Mouse (Mus musculus) kidney, postnatal 25 days (tissue): ENCODE measurements around the gene Mad1l1.

Source experiments
- DNase-seq, 2 experiments: peaks; one replicate each; pipeline ENCODE4 v3.0.0; 2021; ENCODE audit warnings: mixed read lengths in 2 of 2

Gene Mad1l1

DNA sequence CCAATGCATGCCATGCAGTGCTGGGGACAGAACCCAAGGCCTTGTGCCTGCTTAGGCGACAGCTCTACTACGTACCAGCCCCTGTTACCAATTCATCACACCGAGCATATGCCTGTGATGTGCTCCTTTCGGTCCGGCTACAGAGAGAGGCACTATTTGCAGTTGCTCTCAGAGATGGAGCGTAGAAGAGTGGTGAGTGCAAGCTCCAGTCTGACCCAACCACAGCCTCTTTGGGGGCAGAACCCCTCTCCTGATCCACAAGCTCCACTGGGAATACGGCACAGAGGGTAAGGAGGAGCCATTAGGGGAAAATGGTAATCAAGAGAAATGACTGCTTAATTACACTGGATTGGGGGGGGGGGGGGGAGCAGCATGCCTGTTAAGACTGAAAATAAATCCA is 193.4 kb downstream of the Mad1l1 start:
- DNase-seq = no peak

DNA sequence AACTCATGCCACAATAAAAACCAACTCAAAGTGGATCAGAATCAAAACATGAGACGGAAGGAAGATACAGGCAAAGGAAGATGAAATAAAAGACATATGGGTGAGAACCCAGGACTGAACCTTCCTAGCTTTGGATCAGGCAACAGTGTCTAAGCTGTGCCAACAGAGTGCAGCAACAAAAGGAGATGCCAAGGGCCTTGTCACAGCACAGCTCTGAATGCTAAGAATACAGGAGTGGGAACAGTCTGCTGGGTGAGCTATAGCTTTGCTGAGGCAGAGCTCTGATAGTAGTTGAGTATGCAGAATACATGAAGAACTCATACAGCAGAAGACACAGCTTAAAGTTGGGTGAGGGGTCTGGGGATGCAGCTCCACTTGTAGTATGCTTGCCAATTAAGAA is 196.7 kb downstream of the Mad1l1 start:
- no peak for DNase-seq

DNA sequence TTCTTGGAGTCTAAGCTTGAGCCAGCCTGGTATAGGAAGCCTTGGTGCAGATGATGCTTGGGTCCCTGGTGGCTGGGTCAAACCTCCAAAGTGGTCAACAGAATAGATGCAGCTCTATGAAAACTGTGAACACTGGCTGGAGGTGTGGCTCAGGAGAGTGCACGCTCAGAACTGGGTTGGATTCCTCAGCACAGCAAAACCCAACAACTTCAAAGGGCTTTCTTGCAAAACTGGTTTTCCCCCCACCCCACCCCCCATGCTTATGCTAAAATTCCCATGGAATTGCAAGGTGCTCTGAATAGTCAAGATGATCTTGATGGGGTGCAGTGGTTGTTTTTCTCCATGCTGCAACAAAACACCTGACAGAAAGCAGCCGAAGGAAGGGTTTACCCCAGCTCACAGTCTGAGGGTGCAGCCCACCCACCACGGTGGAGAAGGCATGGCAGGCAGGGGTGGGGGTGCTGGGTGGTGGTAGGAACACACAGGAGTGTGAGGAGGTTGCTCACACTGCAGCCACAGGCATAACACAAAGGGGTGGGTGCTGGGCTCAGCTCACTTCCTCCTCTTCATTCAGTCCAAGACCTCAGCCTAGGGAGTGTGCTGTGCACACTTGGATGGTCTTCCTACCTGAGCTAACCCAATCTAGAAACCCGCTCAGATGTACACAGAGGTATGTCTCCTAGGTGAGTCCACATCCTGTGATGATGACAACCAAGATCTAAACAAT is 197.5 kb downstream of the Mad1l1 start:
- no peak for DNase-seq

DNA sequence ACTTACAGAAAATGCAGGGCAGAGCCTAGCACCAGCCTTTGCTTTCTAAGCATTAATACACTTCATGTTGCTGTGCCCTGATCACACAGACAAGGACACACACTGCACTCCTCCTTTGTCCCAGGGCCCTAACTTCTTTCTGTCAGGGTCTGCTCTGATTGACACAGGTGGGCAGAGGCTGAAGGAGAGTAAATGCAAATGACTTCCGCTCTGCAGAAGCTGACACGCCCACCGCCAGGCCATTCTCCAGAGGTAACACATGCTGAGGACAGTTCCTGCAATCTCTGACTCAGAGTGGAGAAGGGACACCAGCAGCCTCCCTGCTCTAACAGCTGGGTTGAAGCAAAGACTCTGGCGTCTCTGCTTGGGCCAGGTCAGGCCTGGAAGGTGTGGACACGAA is 198.2 kb downstream of the Mad1l1 start:
- no peak for DNase-seq

DNA sequence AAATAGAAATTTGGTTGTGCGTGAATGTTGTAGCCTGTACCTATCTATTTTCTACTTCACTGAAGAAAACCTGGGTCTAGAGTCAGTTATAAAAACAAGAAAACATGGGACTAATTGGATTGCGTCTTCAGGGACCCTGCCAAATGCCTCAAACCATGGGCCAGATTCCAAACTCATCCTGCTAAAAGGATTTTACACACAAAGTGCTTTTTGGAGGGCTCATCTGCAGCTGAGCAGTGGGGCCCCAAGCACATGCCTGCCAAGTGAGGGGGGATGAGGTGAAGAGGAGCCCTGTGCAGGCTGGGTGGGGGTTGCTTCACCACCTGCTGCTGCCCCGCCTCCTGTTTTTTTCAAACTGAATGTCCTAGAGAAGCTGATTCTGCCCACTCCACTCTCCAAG is 199.4 kb downstream of the Mad1l1 start:
- DNase-seq = no peak

DNA sequence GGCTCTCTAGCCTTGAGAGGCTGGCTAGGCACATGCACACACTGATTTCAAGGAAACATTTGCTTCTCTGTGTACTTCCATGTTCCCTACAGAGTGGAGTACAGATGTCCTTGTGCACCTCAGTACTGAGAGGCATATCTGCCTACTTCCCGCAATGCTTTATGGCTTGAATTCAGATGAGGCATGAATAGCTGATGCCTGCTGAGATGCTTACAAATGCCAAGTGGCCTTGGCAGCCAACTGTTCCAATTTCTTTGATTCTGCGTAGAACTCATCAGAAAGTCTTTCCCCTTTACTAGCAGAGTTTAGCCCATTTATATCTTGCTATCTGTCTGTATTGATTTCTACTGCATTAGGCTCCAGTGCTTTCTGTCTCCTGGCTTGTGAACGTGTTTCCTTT is 202.4 kb downstream of the Mad1l1 start:
- no peak for DNase-seq

DNA sequence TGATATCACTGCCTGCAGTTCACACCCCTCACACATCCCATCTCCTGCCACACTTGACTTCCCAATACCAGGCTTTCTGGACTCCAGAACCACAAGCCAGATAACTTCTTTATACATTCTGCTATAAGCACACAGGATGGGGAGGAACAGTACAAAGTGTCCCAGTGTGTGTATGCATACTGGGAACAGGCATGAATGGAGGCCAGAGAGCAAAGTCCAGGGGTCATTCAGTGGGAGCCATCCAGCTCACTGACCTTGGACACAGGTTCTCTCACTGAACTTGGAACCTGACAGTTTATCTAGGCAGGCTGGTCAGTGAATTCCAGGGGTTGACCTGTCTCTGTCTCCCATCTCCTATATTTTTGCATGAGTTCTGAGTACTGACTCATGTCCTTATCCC is 203.4 kb downstream of the Mad1l1 start:
- peak; percentile 39 to 71 for DNase-seq

DNA sequence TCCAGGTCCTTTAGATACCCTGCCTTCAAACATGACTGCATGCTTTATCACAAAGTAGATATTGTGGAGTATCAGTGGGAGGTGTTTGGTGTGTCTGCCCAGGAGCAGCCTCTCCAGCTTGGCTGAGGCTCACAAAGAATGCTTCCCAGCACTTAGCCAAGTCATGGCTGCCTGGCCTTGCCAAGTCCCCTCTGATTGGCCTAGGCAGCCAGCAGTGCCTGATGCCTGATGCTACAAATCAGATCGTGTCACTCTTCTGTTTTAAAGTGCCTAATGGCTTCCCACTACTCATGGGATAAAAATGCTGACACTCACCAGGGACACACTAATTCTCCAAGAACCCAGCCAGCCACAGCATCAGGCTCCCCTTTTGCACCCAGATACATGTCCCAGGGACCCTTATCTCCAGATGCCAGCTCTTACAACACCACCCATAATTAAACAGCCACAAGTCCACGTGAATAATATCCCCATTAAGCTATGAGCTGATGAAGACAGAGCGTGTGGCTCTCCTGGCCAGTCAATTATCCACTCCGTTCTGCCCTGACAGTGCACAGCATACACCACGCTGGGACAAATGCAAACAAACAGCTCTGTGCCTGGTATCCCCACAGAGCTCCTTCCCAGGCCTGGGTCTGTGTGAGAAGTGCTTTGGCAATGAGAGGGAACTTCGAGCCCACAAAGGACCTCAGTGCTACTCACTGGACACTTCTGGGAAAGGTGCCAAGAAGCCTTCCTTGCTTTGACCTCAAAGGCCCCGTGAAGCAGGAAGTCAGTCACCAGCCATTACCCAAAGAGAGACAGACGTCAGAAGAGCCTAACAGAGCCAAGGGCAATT is 205.7 kb downstream of the Mad1l1 start:
- peak; percentile 83 to 88 for DNase-seq

DNA sequence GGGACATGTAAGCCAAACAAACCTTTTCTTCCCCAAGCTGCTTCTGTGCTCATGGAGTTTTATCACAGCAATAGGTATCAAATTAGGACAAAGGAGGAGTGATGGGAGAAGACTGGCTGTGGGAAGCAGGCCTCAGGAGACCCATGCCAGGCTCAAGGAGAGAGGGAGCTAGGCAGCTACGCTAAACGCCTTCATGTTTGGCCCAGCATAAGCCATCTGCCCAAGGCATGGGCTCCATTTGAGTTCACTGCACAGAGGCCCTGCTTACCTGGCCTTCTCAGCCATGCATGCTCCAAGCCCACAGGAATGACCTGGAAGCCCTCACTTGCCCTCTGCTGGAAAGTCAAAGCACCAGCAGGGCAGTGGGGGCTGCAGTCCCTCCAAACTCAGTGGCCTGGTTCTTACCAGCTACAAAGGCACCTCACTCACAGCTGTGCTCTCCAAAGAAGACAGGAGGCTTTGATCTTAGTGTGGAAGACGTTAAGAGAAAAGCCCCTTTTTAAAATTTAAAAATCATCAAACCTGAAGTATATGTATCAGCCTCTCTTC is 206.8 kb downstream of the Mad1l1 start:
- DNase-seq = no peak

DNA sequence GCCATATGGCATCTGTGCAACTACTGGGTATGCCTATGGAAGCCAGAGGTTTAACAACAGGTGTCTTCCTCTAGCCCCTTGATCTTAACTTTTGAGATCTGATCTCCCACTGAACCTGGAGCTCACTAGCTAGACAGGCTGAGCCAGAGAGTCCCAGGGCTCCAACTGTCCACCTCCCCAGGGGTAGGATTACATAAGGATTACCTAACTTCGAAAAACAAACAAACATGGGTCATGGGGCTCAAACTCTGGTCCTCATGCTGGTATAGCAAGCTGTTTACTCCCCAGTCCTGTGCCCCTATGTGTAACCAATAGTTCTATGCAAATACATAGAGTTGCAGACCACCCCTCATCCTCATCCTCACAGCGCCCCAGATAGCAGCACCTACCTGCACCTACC is 208.1 kb downstream of the Mad1l1 start:
- no peak for DNase-seq

DNA sequence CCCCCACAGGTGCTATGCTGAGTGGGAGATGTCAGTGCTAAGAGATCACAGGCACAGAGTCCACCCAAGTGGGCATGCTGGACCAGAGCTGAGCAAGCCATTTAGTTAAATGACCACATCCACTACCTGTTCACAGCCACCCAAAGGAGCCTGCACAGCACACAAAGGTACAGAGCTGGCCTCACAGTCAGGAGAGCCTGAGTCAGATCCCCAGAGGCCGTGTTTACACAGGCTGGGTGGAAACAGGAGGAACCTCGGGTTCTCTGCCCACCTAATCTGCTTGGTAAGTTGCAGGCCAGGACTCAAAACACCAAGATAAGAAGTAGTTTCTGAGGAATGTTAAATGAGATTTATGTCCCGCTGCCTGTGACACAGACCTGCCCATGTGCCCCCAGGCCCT is 211.3 kb downstream of the Mad1l1 start:
- no peak for DNase-seq

DNA sequence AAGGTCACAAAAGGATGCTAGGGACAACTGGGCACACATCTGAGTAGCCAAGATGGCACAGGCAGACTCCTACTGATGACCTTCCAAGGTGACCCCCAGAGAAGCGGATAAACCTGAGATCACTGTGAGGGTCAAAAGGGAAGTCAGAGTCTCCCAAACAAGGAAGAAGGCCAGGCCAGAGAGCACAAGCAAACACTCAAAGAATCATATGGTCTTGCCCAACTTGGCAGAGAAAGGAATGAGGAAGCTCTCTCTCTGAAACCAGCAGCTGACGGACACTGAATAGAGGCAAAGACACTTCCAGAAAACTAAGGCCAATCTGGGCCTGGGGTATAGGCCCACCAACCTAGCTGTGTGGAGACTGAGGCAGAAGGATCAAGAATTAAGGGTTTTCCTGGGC is 213.4 kb downstream of the Mad1l1 start:
- DNase-seq = no peak

DNA sequence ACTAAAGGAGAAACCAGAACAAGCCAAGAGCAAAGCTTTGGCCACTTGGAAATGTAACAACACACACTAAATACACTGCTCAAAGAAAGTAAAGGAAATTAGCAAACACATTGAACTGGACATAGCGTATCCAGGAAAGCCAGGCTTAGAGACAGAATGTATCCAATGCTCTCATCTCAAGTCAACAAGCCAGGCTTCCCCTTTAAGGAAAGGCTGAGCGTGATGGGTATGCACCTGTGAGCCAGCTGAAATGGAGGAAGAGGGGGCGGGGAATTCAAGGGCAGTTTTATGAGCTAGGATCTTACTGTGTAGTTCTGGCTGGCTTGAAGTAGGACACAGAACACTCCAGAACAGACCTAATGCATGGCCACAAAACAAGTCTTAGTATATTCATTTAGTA is 215.3 kb downstream of the Mad1l1 start:
- no peak for DNase-seq

DNA sequence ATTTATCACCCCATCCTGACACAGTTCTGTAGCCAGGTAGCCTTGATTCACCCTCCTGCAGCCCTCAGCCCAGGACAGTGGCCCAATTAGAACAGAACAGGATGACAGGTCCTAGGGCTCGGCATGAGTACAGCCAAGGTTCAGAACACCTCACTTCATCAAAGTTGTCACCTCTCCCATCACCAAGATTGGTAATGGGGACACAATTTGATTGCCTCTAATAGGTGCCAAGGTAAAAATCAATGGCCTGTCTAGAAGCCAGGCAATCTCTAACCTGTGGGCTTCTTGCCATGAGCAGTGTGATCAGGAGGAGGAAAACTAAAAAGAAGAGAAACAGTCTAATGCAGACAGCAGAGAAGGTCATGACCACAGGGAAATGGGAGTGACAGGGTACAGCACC is 216.5 kb downstream of the Mad1l1 start:
- no peak for DNase-seq

DNA sequence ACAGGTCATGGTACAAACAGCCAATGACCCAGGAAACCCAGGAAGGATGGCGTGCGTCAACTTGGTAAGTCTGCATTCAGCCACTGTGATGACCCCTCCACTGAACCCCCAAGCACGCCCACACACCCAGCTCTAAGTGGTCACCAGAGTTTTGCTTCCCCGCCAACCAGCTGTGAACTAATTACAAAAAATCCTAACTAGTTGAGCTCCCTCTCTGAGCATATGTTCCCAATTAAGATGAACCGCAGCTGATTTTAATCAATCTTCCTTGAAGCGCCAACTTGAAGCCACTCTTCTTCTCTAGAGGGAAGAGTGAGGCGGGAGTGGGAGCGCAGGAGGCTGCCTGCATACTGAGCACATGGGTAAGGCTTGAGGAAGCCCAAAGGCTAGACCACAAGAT is 218.6 kb downstream of the Mad1l1 start:
- DNase-seq = no peak

DNA sequence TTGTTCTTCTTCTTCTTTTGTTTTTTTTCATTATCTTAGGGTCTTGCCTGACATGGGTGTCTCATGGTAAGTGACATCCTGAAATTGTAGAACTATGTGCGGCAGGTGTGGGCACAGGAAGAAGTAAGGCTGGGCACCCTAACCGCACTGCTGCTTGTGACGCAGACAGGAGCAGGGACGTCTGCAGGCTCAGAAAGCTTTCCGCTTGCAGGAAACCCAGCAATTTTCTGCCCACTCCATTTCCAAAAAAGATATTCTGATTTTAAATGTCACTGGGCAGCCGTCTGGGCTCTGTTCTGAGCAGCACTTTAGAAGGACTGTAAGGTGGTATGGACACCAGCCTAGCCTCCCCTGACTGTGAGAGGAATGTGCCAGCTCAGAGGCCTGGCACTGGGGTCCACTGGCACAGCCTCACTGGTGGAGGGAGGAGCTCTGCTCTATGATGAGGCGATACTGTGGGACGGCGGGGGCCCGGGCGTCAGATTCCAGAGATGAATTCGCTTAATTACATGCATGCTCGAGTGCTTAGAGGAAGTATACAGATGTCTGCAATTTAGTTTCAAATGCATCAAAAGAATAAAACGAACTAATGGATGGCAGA is 219.8 kb downstream of the Mad1l1 start:
- no peak for DNase-seq

DNA sequence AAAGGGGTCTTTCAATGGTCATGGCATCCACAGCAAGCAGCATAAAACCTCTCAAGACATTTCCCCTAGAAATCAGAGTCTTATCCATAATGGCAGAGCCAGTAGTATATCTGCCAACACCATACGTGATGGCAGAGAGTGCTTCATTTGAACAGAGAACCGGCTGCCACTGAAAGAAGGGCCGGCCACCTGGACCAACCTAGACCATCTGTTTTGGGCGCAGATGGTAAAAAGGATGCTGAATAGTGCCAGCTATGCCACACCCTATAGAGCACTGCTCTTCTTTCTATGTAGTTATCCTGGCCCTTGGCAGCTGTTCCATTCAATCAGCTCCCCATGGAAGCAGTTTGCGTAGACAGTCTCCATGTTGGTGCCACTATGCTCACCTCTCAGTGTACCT is 222.6 kb downstream of the Mad1l1 start:
- no peak for DNase-seq

DNA sequence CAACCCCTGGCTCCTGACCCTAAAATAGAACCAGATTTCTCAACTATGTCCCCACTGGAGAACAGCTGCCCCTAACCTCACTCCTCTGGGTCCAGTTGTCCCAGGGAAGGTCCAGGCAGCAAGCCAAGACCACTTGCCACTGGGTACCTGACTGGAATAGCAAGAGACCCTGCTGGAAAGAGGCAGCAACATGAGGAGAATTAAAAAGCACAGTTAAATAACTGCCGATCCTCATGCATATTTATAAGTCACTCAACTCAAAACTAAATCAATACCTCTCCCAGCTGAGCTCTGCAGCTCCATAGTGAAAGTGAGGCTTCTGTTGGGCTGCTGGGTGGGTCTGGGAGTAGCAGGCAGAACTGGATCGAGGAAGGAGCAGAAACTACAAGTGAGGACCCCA is 226.1 kb downstream of the Mad1l1 start:
- peak; percentile 71 to 82 for DNase-seq

DNA sequence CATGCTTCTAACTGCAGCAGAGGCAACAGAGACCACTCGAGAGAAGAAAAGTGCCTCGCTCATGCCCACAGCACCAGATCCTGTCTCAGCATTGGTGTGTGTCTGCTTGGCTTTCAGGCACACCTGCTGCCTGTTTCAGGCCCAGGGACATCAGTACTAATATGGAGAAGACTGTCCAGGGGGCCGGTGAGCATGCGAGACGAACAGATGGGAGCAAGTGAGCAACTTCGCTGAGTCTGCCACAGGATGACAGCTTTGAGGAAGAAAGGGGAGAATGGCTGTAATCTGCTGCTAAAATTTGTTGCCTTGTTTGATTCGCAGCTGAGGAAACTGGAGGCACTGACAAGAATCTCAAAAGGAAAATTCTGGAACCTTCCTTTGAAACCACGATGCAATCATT is 227.9 kb downstream of the Mad1l1 start:
- no peak for DNase-seq

DNA sequence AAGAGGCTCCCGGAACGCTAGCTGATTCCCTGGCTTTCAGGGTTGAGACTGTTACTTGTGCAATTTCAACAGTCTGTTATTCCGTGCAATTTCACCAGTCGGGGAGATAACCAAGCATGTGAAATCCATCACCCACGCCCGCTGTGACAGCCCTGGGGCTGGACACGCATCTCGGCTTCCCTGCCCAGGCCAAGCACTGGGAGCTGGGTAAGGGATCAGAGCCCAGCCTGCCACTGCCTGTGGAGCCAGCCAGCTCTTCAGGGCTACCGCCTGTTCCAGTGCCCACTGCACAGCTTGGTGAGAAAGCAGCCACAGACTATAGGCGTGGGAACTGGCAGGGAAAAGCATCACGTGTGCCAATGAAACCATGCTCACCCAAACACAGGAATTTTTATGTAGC is 229.8 kb downstream of the Mad1l1 start:
- DNase-seq = no peak

DNA sequence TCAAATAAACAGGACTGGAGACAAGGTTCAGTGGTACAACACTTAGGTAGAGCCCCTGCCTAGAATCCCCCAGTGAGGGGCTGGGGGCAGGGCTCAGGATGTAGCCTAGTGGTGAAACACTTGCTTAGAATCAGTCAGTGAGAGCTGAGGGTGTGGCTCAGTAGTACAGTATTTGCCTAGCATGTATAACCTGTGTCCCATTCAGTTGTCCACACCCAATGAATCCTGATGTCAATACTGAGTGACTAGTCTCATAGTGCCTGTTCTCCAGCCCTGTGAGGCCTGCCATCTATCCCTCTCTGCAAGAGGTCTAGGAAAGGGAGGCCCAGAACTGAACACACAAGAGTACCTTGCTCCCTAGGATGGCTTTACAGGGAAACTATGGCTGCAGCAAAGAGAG is 232.1 kb downstream of the Mad1l1 start:
- DNase-seq = no peak

DNA sequence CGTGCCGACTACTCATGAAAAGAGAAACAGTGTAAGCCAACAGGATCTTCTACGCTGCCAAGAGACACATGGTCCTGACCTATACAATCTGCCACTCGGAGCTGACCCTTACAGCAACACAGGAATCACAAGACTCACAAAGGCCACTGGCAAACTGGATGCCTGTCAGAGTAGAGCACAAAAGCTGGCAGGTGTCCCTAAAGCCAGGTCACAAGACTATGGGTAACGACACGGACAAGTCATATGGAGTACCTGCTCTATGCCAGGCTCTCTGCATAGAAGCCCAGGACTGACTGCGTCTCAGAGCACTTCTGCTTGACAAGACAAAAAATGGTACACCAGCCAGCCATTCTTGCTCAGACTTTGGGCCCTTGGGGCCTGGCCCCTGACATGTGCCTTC is 234.1 kb downstream of the Mad1l1 start:
- DNase-seq = peak in 1 of 2 experiments; percentile 28

DNA sequence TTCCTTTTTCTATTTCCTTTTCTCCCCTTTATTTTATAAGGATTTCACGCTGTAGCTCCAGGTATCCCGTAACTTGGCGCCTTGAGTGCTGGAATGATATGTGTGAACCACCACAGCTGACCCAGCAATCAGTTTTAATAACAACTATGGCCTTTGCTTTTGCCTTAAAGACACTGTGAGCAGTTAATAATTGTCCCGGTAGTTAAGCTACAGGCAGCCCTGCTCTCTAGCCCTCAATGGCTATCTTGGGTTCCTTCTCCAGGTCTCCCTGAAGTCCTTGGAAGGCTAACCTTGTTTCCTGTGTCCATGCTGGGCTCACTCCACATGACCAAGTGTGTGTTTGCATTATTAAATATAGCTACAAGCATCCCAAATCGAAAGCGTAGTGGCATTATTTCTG is 237.0 kb downstream of the Mad1l1 start:
- DNase-seq = peak; percentile 11 to 46

DNA sequence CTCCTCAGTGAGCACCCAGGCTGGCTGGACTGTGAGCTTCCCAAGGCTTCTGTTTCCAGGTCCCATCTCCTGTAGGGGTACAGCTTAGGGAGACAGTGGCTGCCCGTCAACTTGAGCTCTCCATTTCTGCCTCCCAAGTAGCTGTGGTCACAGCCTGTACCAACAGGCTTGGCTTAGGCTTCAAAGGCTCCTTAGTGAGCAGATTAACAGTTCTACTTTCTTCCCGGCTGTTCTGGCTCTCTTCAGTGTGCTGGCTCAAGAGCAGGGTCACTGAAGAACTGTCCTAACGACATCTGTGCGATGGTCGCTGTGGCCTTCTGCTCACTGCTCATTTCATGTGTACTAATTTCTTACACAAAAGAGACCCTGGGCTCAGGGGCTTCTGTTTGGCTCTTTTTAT is 237.4 kb downstream of the Mad1l1 start:
- DNase-seq = peak in 1 of 2 experiments; percentile 47
